Mouse (Mus musculus) kidney, postnatal 0 days (tissue): ENCODE measurements around the gene Snx18. TPM values are rescaled to one million over a fixed set of nuclear protein-coding genes. Genes with fewer than 3 reads are reported as not detected.
A peak's percentile ranks its signal among the peaks of the same experiment; 100 is the strongest.

Experiments used
- ATAC-seq: fragments of 200-750 bp; cut with Nextera tagmentation; replicated peaks from 2 replicates; pipeline ENCODE4 v1.8.0; 2017; ENCODE audit warnings: low read depth, moderate number of reproducible peaks, moderate TSS enrichment, moderate library complexity; ENCODE audit not compliant: low FRiP score
- DNase-seq: peaks from one replicate; pipeline ENCODE4 v3.0.0-alpha.2; 2016; ENCODE audit warnings: low spot score
- H3K27ac ChIP-seq: fragments of 300-500 bp; sonication (generic); 2 replicates; pipeline ENCODE4 v1.5.1; 2014; ENCODE audit warnings: mild to moderate bottlenecking
- H3K27me3 ChIP-seq: fragments of 300-500 bp; sonication (generic); 2 replicates; pipeline ENCODE4 v1.6.1; 2014; ENCODE audit warnings: low read length, mixed read lengths; ENCODE audit not compliant: insufficient read depth
- H3K36me3 ChIP-seq: fragments of 300-500 bp; sonication (generic); 2 replicates; pipeline ENCODE4 v1.6.1; 2014; ENCODE audit warnings: low read length, mixed read lengths; ENCODE audit not compliant: insufficient read depth
- H3K4me1 ChIP-seq: fragments of 300-500 bp; sonication (generic); replicated peaks from 2 replicates; pipeline ENCODE4 v1.6.1; 2014; ENCODE audit warnings: antibody characterized with exemption, low read length, mixed read lengths; ENCODE audit not compliant: insufficient read depth
- H3K4me2 ChIP-seq: fragments of 300-500 bp; sonication (generic); 2 replicates; pipeline ENCODE4 v1.6.1; 2014; ENCODE audit warnings: mild to moderate bottlenecking, low read length, moderate library complexity, mixed read lengths
- H3K4me3 ChIP-seq: fragments of 300-500 bp; sonication (generic); replicated peaks from 2 replicates; pipeline ENCODE4 v1.5.1; 2014; ENCODE audit warnings: low read depth, low read length
- H3K9ac ChIP-seq: fragments of 300-500 bp; sonication (generic); 2 replicates; pipeline ENCODE4 v1.6.1; 2014; ENCODE audit warnings: low read depth, low read length
- H3K9me3 ChIP-seq: fragments of 300-500 bp; sonication (generic); replicated peaks from 2 replicates; pipeline ENCODE4 v1.6.1; 2016; ENCODE audit warnings: low read length, inconsistent platforms, mixed read lengths
- CTCF ChIP-seq: IDR thresholded peaks from 2 replicates; pipeline ENCODE4 v1.5.1; 2016; ENCODE audit warnings: antibody characterized with exemption, low read depth, mild to moderate bottlenecking, moderate library complexity
- WGBS: fragments of 180-500 bp; shearing (Covaris S2); extraction: QIAGEN DNeasy Blood & Tissue Kit; methylation state at CpG from one replicate; pipeline ENCODE4 v1.1.7; 2014; 5-methylcytosine and 5-hydroxymethylcytosine counted together
- polyA plus RNA-seq: library from polyadenylated mRNA; unstranded; fragments of >200 nt; fragmentation: Nextera tagmentation; extraction: Ambion mirVana; gene quantifications from 2 replicates; pipeline ENCODE4 v1.2.1, GENCODE M21; 2015

Snx18 gene
- 31.2 and 34.8 TPM in 2 replicates for polyA plus RNA-seq

DNA sequence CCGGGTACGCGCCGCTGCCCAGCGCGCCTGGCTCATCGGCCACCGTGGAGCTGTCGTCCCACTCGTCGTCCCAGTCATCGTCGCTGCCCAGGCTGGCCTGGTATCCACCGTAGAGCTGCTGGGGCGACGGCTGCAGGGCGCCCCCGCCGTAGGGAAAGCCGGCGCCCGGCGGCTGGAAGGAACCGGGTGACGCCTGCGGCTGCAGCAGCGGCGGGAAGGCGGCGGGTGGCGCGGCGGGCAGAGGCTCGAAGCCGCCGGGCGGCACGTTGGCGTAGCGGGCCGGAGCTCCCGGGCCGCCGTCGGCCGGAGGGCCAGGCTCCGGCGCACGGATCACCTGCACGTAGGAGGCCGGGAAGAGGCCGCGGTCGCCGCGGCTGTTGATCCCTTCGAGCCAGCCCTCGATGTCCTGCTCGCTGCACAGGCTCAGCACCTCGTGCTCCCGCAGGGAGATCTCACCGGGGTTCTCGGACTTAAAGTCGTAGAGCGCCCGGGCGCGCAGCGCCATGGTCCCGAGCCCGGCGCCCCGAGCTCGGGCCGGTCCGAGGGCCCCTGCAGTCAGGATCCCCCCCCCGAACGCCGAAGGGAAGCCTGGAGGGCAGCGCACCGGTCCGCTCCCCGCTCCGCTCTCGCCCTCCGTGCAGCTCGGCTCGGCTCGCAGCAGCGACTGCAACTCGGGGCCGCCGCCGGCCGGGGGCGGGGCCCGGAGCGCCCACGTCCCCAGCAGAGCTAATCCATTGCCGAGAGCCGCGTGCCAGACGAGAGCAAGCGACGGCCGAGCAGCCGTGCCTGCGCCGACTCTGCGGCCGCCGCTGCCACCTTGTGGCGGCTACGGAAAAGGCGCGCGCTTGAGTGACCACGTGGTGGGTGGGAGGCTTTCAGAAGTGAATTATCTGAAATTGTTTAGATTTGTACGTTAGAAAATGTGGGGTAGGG is at the start of gene Snx18:
Snx18 (minus strand) TSS at position 674 of the 933 bp plus-strand sequence.
- no peaks in the 10 kb centered on the region for H3K27me3 ChIP-seq
- H3K4me3 ChIP-seq: peak within 1 kb of the TSS; percentile 68
- WGBS: 2% methylated on average over 92 of the region's 119 CpGs
- H3K36me3 ChIP-seq: no peaks in the 10 kb centered on the region
- H3K9me3 ChIP-seq: no peaks in the 10 kb centered on the region
- peak within 1 kb of the TSS; percentile 91 for H3K9ac ChIP-seq
- H3K4me2 ChIP-seq: peak within 1 kb of the TSS; percentile 83
- DNase-seq (peak; percentile 97), ATAC-seq (peak; percentile 89)
- H3K27ac ChIP-seq: peak within 1 kb of the TSS; percentile 92
- H3K4me1 ChIP-seq: peaks cover 24% of the 10 kb centered on the region
- TF ChIP-seq CTCF: peak; percentile 97

DNA sequence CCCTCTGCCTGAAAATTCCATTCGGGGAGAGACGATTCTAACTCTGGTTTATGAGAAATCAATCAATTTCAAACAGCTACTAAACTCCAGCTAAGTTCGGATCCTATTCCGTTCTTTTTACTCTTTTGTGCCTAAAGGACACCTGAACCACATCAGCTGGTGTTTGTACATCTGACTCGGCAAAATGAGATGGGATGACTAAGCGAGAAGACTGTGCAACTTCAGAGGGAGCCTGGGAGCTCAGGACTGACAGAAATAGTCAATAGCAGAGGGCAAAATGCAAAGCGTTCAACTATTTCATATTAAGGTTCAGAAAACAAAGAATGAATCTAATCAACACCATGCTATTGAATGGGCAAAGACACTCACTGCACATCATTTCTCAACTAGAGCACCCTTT is 45.5 kb upstream of the Snx18 start:
- DNase-seq (no peak), ATAC-seq (no peak)
- H3K27ac ChIP-seq: no peak overlapping the region
- H3K4me1 ChIP-seq: no peaks in the 10 kb centered on the region
- no peaks in the 10 kb centered on the region for H3K27me3 ChIP-seq
- WGBS: 66% methylated on average over 7 of the region's 7 CpGs
- H3K4me2 ChIP-seq: no peak overlapping the region
- no peaks in the 10 kb centered on the region for H3K9me3 ChIP-seq
- TF ChIP-seq CTCF: no peak
- no peaks in the 10 kb centered on the region for H3K36me3 ChIP-seq
- no peak overlapping the region for H3K4me3 ChIP-seq
- H3K9ac ChIP-seq: no peak overlapping the region

GRCm38 (mm10) chr13:113663151-113663779 is 44.9 kb upstream of the Snx18 start, which contains the start of gene Hspb3:
Gene Hspb3, minus strand, starts transcription at chr13:113663676.
- ATAC-seq (no peak), DNase-seq (no peak)
- Histone ChIP-seq H3K4me3 (no peak within 1 kb of the TSS), H3K4me1 (no peaks in the 10 kb centered on the region), H3K36me3 (no peaks in the 10 kb centered on the region), H3K4me2 (no peak within 1 kb of the TSS), H3K9ac (no peak within 1 kb of the TSS), H3K27me3 (no peaks in the 10 kb centered on the region), H3K27ac (no peak within 1 kb of the TSS), H3K9me3 (no peaks in the 10 kb centered on the region)
- no peak for TF ChIP-seq CTCF
- WGBS: 64% methylated on average over 28 of the region's 28 CpGs

DNA sequence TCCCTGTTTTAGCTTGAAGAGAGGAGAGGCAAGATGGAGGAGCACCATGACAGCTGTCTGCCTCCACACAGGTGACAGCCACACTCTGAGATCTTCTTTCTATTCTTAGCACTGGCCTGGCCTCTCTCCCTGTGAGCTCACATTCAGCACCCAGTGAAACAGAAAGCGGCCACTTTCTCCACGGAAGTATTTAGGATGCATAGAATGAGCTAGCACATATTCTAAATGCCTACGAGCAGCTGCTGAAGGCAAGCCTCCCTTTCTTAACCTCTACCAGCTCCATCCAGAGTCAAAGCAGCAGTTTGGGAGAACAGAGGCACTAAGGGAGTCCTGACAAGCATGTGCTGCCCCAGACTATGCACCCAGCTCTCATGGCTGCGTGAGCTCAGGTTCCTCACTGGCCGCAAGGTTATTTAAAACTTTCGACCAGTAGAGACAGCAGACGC is 43.5 kb upstream of the Snx18 start:
- ATAC-seq: no peak
- no peak for DNase-seq
- no peaks in the 10 kb centered on the region for H3K9me3 ChIP-seq
- no peaks in the 10 kb centered on the region for H3K4me1 ChIP-seq
- no peak overlapping the region for H3K4me3 ChIP-seq
- H3K27me3 ChIP-seq: no peaks in the 10 kb centered on the region
- TF ChIP-seq CTCF: no peak
- no peak overlapping the region for H3K9ac ChIP-seq
- no peaks in the 10 kb centered on the region for H3K36me3 ChIP-seq
- WGBS: 59% methylated on average over 7 of the region's 7 CpGs
- no peak overlapping the region for H3K27ac ChIP-seq
- H3K4me2 ChIP-seq: no peak overlapping the region

DNA sequence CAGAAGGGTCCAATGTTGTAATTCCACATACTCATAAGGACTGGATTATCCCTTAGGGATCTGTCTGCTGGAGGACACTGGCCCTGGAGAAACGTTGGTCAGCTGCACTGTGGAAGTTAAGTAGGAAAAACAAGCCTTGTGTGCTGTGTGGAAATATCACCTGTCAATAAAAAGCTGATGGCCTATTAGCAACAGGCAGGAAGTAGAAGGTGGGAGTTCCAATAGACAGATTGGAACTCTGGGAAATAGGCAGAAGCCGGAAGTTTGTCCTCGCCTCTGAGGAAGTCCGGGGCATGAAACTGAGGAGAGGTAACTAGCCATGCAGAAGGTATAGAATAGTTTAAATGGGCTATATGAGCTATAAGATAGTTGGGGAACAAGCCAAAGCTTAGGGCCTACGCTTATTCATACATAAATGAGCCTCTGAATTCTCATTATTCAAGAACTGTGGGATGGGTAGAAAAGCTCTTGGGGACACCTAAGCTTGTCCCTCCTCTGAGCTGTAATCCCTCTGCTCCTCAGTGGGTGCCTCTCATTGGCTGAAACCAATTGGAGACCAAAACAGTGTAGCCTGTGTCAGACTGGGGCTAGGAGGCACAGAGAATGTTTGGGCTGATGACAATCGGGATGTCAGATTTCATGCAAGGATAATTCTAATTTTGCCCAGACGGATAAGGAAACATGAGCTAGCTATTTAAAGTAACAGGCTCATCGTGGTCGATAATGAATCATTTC is 42.4 kb upstream of the Snx18 start:
- no peaks in the 10 kb centered on the region for H3K27me3 ChIP-seq
- no peak overlapping the region for H3K4me2 ChIP-seq
- no peak for DNase-seq
- H3K36me3 ChIP-seq: no peaks in the 10 kb centered on the region
- H3K4me1 ChIP-seq: no peaks in the 10 kb centered on the region
- no peak for ATAC-seq
- TF ChIP-seq CTCF: no peak
- WGBS: 79% methylated on average over 9 of the region's 9 CpGs
- H3K27ac ChIP-seq: no peak overlapping the region
- H3K4me3 ChIP-seq: no peak overlapping the region
- no peak overlapping the region for H3K9ac ChIP-seq
- H3K9me3 ChIP-seq: no peaks in the 10 kb centered on the region

DNA sequence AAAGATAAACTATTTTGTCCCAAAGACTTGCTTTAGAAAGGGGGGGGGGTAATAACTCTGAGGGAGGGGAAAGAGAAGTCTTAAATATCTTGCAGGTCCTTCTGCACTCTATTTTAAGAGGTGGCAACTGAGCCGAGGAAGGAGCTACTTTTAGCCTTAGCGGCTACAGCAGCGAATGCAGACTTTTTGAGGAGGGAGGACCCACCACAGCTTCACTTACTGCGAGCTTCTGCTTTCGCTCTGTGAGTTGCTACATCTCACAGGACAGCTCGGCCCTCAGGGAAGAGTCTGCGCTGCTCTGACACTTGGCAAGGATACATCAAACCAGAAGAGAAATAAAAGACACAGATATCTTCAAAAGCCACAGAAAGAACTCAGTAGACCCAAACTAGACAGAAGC is 38.8 kb upstream of the Snx18 start:
- Histone ChIP-seq H3K9me3 (no peaks in the 10 kb centered on the region), H3K27me3 (no peaks in the 10 kb centered on the region), H3K4me1 (no peaks in the 10 kb centered on the region), H3K4me2 (no peak overlapping the region), H3K9ac (no peak overlapping the region), H3K27ac (no peak overlapping the region), H3K4me3 (no peak overlapping the region), H3K36me3 (no peaks in the 10 kb centered on the region)
- 77% methylated on average over 7 of the region's 7 CpGs for WGBS
- DNase-seq (no peak), ATAC-seq (no peak)
- no peak for TF ChIP-seq CTCF
